Mouse (Mus musculus): ENCODE measurements at regions not wholly inside any gene's neighbourhood (a gene's known extent, or its start where the extent isn't known, plus 50 kb on each side); places are given as distances from the start of the nearest gene placed in this dataset. TPM values are rescaled to one million over a fixed set of nuclear protein-coding genes. Genes with fewer than 3 reads are reported as not detected.

DNA sequence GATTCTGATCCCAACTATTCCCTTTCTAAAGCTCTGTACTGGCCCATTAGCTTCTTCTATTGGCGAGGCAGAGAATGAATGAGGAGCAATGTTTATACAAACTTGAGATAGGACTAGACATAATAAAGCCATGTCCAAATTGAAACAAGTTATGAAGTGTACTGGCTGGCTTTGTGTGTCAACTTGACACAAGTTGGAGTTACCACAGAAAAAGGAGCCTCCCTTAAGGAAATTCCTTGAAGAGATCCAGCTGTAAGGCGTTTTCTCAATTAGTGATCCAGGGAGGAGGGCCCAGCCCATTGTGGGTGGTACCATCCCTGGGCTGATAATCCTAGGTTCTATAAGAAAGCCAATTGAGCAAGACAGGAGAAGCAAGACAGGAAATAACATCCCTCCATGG is 135.9 kb upstream of the Cr2 start:
- no peak for DNase-seq

DNA sequence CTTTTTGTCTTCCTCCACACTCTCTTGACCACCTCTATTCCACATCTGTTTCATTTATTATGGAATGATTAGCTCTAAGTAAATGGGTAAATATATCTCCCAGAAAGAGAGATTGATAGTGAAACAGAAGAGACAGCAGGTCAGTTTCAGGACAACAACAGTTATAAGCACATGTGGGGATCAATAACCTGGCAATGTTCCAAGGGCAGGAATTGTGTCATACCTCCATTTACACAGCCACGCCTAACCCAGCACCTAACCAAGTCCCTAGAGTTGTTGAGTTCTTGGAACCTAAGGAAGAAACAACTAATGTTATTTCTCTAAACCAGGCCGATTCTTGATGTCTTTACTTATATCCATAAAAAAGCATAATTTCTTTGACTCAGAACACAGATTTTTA is 108.6 kb upstream of the Cr2 start:
- no peak for DNase-seq

DNA sequence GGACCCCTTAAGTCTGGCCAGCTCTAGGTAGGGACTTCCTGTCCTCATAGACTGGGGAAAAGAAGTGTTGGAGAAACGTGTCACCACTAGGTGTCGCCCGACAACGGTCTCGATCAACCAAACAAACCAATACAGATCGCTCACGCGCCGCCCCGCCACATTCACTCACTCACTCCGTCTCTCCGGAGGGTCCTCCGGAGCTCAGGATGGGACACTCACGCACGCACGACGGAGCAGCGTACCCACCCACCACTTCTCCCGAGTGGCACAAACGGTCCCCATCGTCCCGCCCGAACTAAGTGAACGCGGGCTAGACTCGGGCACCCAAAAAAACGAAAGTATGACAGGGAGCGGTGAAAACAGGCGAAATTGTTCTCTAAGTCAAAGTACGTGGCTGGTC is 65.0 kb upstream of the Cr2 start:
- peak; percentile 100 for DNase-seq

DNA sequence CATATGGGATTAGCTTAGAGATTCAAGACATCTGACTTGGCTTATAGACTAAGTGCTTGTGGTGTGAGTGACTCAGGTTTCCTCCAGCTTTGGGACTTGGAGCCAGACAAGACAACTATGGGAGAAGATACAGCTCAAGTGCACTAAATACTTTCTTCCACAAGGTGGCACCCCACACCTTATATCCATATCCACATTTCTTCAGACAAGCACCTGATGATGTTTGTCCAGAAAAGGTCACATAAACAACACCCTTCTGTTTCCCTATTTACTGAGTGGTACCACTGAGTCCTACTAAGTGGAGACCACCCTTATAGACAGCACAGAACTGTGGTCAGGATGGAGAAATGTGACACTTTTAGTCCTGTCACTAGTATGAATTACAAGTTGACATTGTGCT is 56.1 kb upstream of the Cr2 start:
- peak; percentile 54 for DNase-seq

DNA sequence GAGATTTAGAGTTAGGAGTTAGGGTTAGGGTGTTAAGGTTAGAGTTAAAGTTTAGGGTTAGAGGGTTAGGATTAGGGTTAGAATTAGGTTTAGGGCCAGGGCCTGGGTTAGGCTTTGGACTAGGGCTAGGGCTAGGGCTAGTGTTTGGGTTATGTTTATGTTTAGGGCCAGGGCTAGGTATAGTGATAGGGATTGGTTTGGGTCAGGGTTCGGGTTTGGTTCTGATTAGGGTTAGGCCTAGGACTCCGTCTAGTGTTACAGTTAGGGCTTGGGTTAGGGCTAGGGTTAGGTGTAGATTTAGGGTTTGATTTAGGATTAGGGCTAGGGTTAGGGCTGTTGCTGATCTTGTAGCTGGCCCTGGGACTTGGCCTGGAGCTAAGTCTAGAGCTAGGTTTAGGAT is 50.5 kb upstream of the Cr2 start:
- DNase-seq = no peak

Small RNA genes in the stretch of these regions (microRNA-seq; reads per million reads assigned to microRNA genes)
- gene Gm24802 = not detected
